Mouse (Mus musculus): Measurements from ENCODE around the gene Hadh. TPM values are rescaled to one million over a fixed set of nuclear protein-coding genes. Genes with fewer than 3 reads are reported as not detected.

Gene Hadh
- total and polyA plus RNA-seq, 3 experiments, result 39.1 to 66.9 TPM; not detected in 1

DNA sequence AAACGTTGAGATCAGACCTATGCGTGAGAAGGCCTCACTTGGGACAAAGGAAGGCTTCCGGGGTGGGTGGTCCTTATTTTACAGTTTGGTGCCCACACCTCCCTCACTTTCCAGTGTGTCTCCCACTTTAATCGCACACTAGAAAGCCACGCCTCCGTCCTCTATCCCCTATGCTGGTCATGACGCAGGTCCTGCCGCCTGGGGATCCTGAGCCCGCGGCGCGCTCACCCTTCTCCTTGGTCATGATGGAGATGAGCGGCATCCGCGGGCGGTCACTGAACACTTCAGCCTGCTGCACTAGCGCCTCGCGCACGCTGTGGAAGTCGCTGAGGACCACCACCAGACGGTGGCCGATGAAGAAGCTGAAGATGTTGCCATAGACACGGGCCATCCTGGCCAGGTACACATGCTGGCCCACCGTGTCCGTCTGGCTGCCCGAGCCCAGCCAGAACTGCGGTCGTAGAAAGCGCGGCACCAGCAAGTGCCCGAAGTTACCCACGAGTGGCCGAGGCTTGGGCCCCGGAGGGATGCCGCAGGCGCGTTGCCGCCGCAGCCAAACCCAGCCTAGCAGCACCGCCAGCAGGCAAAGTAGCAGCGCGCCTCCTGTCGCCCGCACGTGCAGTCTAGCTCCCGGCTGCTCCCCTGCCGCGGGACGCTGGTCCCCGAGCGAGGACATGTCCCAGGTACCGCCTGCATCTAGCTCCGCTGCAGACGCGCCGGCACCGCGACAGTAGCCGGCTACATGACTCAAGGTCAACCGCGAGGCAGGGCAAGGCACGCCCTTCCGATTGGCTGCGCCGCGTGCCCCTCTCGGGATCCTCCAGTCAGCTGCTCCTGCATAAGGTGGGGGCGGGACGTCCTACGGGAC lies 30.8 kb upstream of the Hadh start, which contains the start of gene Cyp2u1:
Gene Cyp2u1, minus strand, starts transcription at position 776 of the 868 bp plus-strand sequence.
- DNase-seq (ENCODE audit: low read depth, low spot score), result peak; percentile 96
- H3K9ac ChIP-seq (ENCODE audit: control insufficient read depth, low read depth, low read length, poor library complexity, severe bottlenecking), result peak within 1 kb of the TSS; percentile 87
- peaks cover 0 to 3% of the 10 kb centered on the region in 2 experiments; a peak in 2 of 4 replicates for H3K36me3 ChIP-seq (ENCODE audit: control insufficient read depth in 1 of 2, insufficient read depth in 2 of 2, low read length in 2 of 2)
- H3K27me3 ChIP-seq (ENCODE audit: control insufficient read depth in 1 of 2, insufficient read depth in 2 of 2, low read length in 2 of 2), result no peaks in the 10 kb centered on the region
- H3K4me3 ChIP-seq (ENCODE audit: control insufficient read depth in 1 of 2, insufficient read depth in 1 of 2, low read depth in 2 of 2, low read length in 2 of 2), result peak within 1 kb of the TSS; percentile 91 to 97
- H3K27ac ChIP-seq (ENCODE audit: control insufficient read depth, low read depth, low read length), result peak within 1 kb of the TSS; percentile 67
- H3K9me3 ChIP-seq (replicated peaks; ENCODE audit: insufficient read depth, low read length), result no peaks in the 10 kb centered on the region
- H3K79me2 ChIP-seq (ENCODE audit: control insufficient read depth, insufficient read depth, low read length, poor library complexity), result peaks cover 5% of the 10 kb centered on the region; the same call in 1 of the 2 replicates
- peaks cover 2% of the 10 kb centered on the region in 2 experiments; a peak in 1 of 4 replicates for H3K4me1 ChIP-seq (ENCODE audit: control insufficient read depth in 1 of 2, insufficient read depth in 2 of 2, low read length in 2 of 2)
- no peak for TF ChIP-seq RAD21 (IDR thresholded peaks at IDR 0.05; ENCODE audit: low read depth, low read length)
- no peak for TF ChIP-seq ZC3H11A (IDR thresholded peaks at IDR 0.05; ENCODE audit: low read depth, low read length)
- TF ChIP-seq ETS1 (IDR thresholded peaks at IDR 0.05; ENCODE audit: low read depth, low read length), result 0 out of 2 replicates have a peak, but pooled peaks have one; percentile 48
- no peak for TF ChIP-seq SMC3 (IDR thresholded peaks at IDR 0.05; ENCODE audit: low read depth, low read length)
- TF ChIP-seq JUND (IDR thresholded peaks at IDR 0.05; ENCODE audit: low read depth, low read length), result no peak
- TF ChIP-seq USF2 (IDR thresholded peaks at IDR 0.05; ENCODE audit: borderline replicate concordance in 1 of 2, insufficient read depth in 1 of 2, low read depth in 1 of 2, low read length in 2 of 2), result no peak
- no peak for TF ChIP-seq MAZ (IDR thresholded peaks at IDR 0.05; ENCODE audit: low read depth, low read length)
- no peak; the same call in 1 of the 2 replicates for TF ChIP-seq ZMIZ1 (IDR thresholded peaks at IDR 0.05; ENCODE audit: low read depth, low read length)
- TF ChIP-seq CHD2 (IDR thresholded peaks at IDR 0.05; ENCODE audit: low read length), result peak; percentile 65
- TF ChIP-seq MAX (IDR thresholded peaks at IDR 0.05; ENCODE audit: low read length), result peak; percentile 32; the same call in 1 of the 2 replicates
- TF ChIP-seq CTCF (IDR thresholded peaks at IDR 0.05 in 2 of 3, conservative IDR thresholded peaks at IDR 0.05 in 1 of 3; ENCODE audit: control insufficient read depth in 1 of 3, insufficient read depth in 1 of 3, low read depth in 2 of 3, low read length in 3 of 3, poor library complexity in 1 of 3, severe bottlenecking in 1 of 3), result no peak
- TF ChIP-seq POLR2A (IDR thresholded peaks at IDR 0.05; ENCODE audit: control insufficient read depth in 1 of 2, insufficient read depth in 1 of 2, low read depth in 1 of 2, low read length in 2 of 2, poor library complexity in 1 of 2), result peak; percentile 77 to 83; a peak in 2 of 4 replicates
- no peak for TF ChIP-seq GATA1 (IDR thresholded peaks at IDR 0.05; ENCODE audit: low read depth, low read length)
- no peak for TF ChIP-seq MYB (IDR thresholded peaks at IDR 0.05; ENCODE audit: low read depth, low read length)
- TF ChIP-seq POLR2AphosphoS5 (IDR thresholded peaks at IDR 0.05; ENCODE audit: borderline replicate concordance, low read depth, low read length), result no peak
- peak; percentile 85; the same call in 1 of the 2 replicates for TF ChIP-seq TBP (IDR thresholded peaks at IDR 0.05; ENCODE audit: low read depth, low read length)
- 0 out of 2 replicates have a peak, but pooled peaks have one; percentile 25 for TF ChIP-seq NRF1 (IDR thresholded peaks at IDR 0.05; ENCODE audit: insufficient read depth, low read depth, low read length, poor library complexity, severe bottlenecking)
- no peak; the same call in 1 of the 2 replicates for TF ChIP-seq MAFK (IDR thresholded peaks at IDR 0.05; ENCODE audit: borderline replicate concordance, low read depth, low read length)
- TF ChIP-seq UBTF (IDR thresholded peaks at IDR 0.05; ENCODE audit: borderline replicate concordance, insufficient read depth, low read depth, low read length), result no peak
- peak; percentile 36 for TF ChIP-seq TCF12 (IDR thresholded peaks at IDR 0.05; ENCODE audit: low read depth, low read length)
- TF ChIP-seq CHD1 (IDR thresholded peaks at IDR 0.05; ENCODE audit: low read depth, low read length), result no peak
- no peak for TF ChIP-seq MEF2A (IDR thresholded peaks at IDR 0.05; ENCODE audit: extremely low read depth, insufficient replicate concordance, low read depth, low read length, poor library complexity, severe bottlenecking)
- peak; percentile 51; the same call in 1 of the 2 replicates for TF ChIP-seq USF1 (IDR thresholded peaks at IDR 0.05; ENCODE audit: low read depth, low read length)
- peak; percentile 56; the same call in 1 of the 2 replicates for TF ChIP-seq NELFE (IDR thresholded peaks at IDR 0.05; ENCODE audit: low read depth, low read length)
- TF ChIP-seq GABPA (IDR thresholded peaks at IDR 0.05; ENCODE audit: low read depth, low read length), result no peak
- no peak for TF ChIP-seq ZKSCAN1 (IDR thresholded peaks at IDR 0.05; ENCODE audit: low read depth, low read length)
- no peak for TF ChIP-seq E2F4 (IDR thresholded peaks at IDR 0.05; ENCODE audit: borderline replicate concordance, low read depth, low read length)
- TF ChIP-seq ZNF384 (IDR thresholded peaks at IDR 0.05; ENCODE audit: low read depth, low read length), result no peak
- peak; percentile 54; the same call in 1 of the 2 replicates for TF ChIP-seq MYC (IDR thresholded peaks at IDR 0.05; ENCODE audit: low read depth, low read length)
- no peak; the same call in 1 of the 2 replicates for TF ChIP-seq BHLHE40 (IDR thresholded peaks at IDR 0.05; ENCODE audit: borderline replicate concordance, low read depth, low read length)
- TF ChIP-seq RCOR1 (IDR thresholded peaks at IDR 0.05; ENCODE audit: low read depth, low read length), result no peak
- TF ChIP-seq ELF1 (IDR thresholded peaks at IDR 0.05; ENCODE audit: low read depth, low read length), result peak; percentile 80
- peak; percentile 35; the same call in 1 of the 2 replicates for TF ChIP-seq KAT2A (conservative IDR thresholded peaks at IDR 0.05; ENCODE audit: low read depth, low read length)
- TF ChIP-seq TAL1 (IDR thresholded peaks at IDR 0.05; ENCODE audit: low read length), result no peak

Measured in MEL (cell line).